Mouse (Mus musculus) adrenal gland, postnatal 14 days (tissue): ENCODE measurements at regions not wholly inside any gene's neighbourhood (a gene's known extent, or its start where the extent isn't known, plus 50 kb on each side); places are given as distances from the start of the nearest gene placed in this dataset.
A peak's percentile ranks its signal among the peaks of the same experiment; 100 is the strongest.

ENCODE experiments used
- DNase-seq: peaks from one replicate; pipeline ENCODE4 v3.0.0; 2021; ENCODE audit warnings: mixed read lengths

- no peak for DNase-seq
These were observed 87.1 kb downstream of the Ankrd50 start for GRCm38 (mm10) chr3:38397615-38397956.

- DNase-seq, result peak; percentile 32
These were observed 87.7 kb downstream of the Ankrd50 start for GRCm38 (mm10) chr3:38396760-38397614.

GRCm38 (mm10) chr3:38394308-38394707 is 90.3 kb downstream of the Ankrd50 start:
- DNase-seq, result no peak

GRCm38 (mm10) chr3:38389647-38390046 is 95.0 kb downstream of the Ankrd50 start:
- no peak for DNase-seq

GRCm38 (mm10) chr3:38388961-38389360 is 95.7 kb downstream of the Ankrd50 start:
- no peak for DNase-seq

- peak; percentile 39 for DNase-seq
These were observed 101.9 kb downstream of the Ankrd50 start for GRCm38 (mm10) chr3:38382743-38383142.

- peak; percentile 64 for DNase-seq
These were observed 103.0 kb downstream of the Ankrd50 start for GRCm38 (mm10) chr3:38381623-38382022.

- no peak for DNase-seq
These were observed 111.0 kb downstream of the Ankrd50 start for GRCm38 (mm10) chr3:38373690-38374089.

GRCm38 (mm10) chr3:38371702-38372101 is 112.9 kb downstream of the Ankrd50 start:
- DNase-seq, result no peak

- DNase-seq, result peak; percentile 55
These were observed 120.8 kb downstream of the Ankrd50 start for GRCm38 (mm10) chr3:38363888-38364287.

GRCm38 (mm10) chr3:38361411-38361810 is 123.2 kb downstream of the Ankrd50 start:
- no peak for DNase-seq

- DNase-seq, result no peak
These were observed 123.7 kb downstream of the Ankrd50 start for GRCm38 (mm10) chr3:38360974-38361373.

GRCm38 (mm10) chr3:38360421-38360921 is 124.2 kb downstream of the Ankrd50 start:
- no peak for DNase-seq

GRCm38 (mm10) chr3:38357905-38358491 is 126.6 kb downstream of the Ankrd50 start:
- DNase-seq, result peak; percentile 69

- DNase-seq, result no peak
These were observed 140.4 kb downstream of the Ankrd50 start for GRCm38 (mm10) chr3:38344283-38344682.

GRCm38 (mm10) chr3:38341666-38342065 is 143.0 kb downstream of the Ankrd50 start:
- no peak for DNase-seq

GRCm38 (mm10) chr3:38333321-38333910 is 151.2 kb downstream of the Ankrd50 start:
- no peak for DNase-seq

- no peak for DNase-seq
These were observed 153.5 kb downstream of the Ankrd50 start for GRCm38 (mm10) chr3:38331169-38331568.

GRCm38 (mm10) chr3:38327286-38327685 is 157.4 kb downstream of the Ankrd50 start:
- DNase-seq, result no peak

- no peak for DNase-seq
These were observed 158.4 kb downstream of the Ankrd50 start for GRCm38 (mm10) chr3:38326211-38326610.

- no peak for DNase-seq
These were observed 160.0 kb downstream of the Ankrd50 start for GRCm38 (mm10) chr3:38324663-38325062.

- DNase-seq, result no peak
These were observed 162.2 kb downstream of the Ankrd50 start for GRCm38 (mm10) chr3:38322426-38322825.

GRCm38 (mm10) chr3:38321620-38322019 is 163.0 kb downstream of the Ankrd50 start:
- no peak for DNase-seq
